Mouse (Mus musculus): ENCODE results near the gene Ptprd.

DNA sequence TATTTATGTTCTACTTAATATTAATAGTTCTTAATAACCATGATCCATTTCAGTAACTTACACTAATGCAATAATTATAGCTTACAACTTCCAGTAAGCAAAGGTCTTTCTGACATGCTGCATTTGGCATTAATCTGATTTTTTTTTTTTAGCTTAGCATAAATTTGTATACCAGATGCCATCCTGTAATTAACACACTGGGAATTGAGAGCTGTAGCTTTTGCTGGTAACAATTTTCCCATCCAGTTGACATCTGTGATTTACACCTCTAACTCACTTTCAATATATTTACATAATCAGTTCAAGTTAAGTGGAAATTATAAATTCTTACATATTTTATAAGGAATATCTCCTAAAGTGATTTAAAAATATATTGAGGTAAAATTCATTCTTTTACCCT is 134.3 kb downstream of the Ptprd start:
- TF ChIP-seq EP300 (IDR thresholded peaks at IDR 0.05) (no peak), CTCF (IDR thresholded peaks at IDR 0.05) (no peak)

Data from lung, postnatal 0 days (tissue).